Mouse (Mus musculus): Measurements from ENCODE around the gene Fmnl2. TPM values are rescaled to one million over a fixed set of nuclear protein-coding genes. Genes with fewer than 3 reads are reported as not detected.

Fmnl2 gene
- polyA plus RNA-seq, 2 experiments from 2014 or later, result 0.11 to 0.30 TPM

GRCm38 (mm10) chr2:53125998-53126397 is 268.3 kb downstream of the Fmnl2 start:
- no peak for ATAC-seq

DNA sequence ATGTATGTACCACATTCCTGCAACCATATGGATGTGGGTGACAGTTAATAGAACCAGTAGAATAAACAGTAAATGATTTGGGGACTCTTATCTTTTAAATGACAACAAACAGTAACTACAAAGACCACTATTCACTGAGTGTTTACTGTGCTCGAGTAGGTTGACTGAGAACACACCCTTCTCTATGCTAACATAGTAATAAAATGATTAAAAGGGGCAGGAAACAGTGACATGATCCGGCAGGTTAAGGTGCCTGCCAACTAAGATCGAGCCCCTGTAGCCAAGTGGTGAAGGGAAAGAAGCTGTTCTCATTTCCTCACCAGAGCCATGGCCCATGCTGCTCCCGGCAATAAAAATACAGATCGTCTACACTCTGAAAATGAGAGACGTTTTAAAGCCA is 271.4 kb downstream of the Fmnl2 start:
- ATAC-seq, result no peak

- no peak for ATAC-seq
Measured at GRCm38 (mm10) chr2:53131567-53131966, 273.9 kb downstream of the Fmnl2 start.

- no peak for ATAC-seq
Measured at GRCm38 (mm10) chr2:53146852-53147251, 289.2 kb downstream of the Fmnl2 start.

DNA sequence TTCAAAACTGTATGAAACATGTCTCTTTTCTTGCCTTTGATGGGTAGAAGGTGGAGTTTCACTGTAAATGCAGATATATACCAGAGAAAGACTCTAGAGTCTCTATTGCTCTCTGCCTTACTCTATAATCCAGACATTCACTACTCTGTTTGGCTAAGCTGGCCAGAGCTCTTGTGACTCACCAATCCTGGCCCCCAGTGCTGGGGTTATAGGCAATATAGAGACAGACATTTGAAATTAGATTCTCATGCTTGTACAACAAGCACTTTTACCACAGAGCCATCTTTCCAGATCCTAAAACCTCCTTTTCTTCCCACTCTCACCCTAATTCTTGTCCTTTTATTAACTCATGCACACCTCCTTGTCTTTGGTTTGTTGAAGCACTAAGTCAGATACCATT is 316.3 kb downstream of the Fmnl2 start:
- no peak for ATAC-seq

DNA sequence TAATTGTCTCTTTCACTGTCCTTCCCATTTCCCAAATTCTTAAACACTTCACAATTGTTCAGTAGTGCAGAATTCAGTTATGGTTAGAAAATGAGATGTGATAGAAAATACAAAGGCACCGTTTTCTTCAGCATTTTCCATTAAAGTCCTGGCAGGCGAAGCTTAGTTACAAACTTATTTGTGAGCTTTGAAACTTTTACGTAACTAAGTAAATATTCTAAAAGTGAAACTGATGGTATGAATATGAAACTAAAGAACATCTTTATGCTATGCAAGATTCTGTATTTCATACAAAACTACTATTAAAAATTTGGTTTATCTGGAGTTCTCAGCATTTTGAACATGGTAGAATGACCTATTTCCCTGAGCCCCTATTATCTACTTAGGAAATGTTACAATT is 321.3 kb downstream of the Fmnl2 start:
- no peak for ATAC-seq

DNA sequence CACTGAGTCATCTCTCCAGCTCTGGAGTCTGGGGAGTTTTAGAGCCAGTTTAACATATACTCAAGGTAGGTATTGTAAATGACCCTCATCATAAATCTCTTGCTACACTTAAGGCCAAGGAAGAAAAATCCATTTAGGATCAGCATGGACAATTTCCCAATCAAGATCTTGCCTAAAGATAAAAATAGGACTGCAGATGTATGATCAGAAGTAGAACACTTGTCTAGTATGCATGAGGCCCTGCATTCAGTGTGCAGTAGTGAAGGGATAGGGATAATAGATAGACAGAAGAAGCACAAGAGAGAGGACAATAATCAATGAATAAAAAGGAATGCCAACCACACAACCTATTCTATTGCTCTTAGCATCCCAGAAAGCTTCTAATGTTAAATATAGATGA is 322.2 kb downstream of the Fmnl2 start:
- ATAC-seq, result no peak

Other genes starting within 250 kb of the Fmnl2 start
- gene Cacnb4, start 181.0 kb upstream of the Fmnl2 start, polyA plus RNA-seq (2017; shearing (Covaris generic)), result under 1 TPM; 0.20 to 0.30 TPM
- 10 to 100 TPM; 41.5 to 43.7 TPM for gene Stam2, start 115.6 kb upstream of the Fmnl2 start, polyA plus RNA-seq (2017; shearing (Covaris generic))